ENCODE assay signal across 11 mouse cellular contexts in genomic region chr9:32730656-32731590, GRCm38 (mm10).
A peak's percentile ranks its signal among the peaks of the same experiment; 100 is the strongest.
DNase-seq lines count a peak whose midpoint lies in the region; ATAC-seq and TF ChIP-seq lines count a peak whose summit lies in the region.
"Had no signal": no experiment of that assay in that cellular context is flagged by ENCODE, and none has a peak within 500 bp of the region (broad histone marks: within the 10 kb centered on the region; RNA-seq: fewer than 3 reads in every experiment).

No protein-coding gene starts in this region.

- H3K9ac ChIP-seq in forebrain, postnatal 0 days, result no peak overlapping the region
- H3K9ac ChIP-seq: limb, embryonic 15.5 days had no signal

- peak; percentile 37 for DNase-seq in kidney, adult 2 months
- no peak for DNase-seq in kidney, adult 8-10 months
- DNase-seq in neural tube, embryonic 10.5 days (ENCODE audit: extremely low spot score, low spot score), result no peak
- no peak for DNase-seq in forebrain, postnatal 0 days
- DNase-seq: retina, postnatal 1 day had no signal

- H3K4me1 ChIP-seq in kidney, adult 2 months (ENCODE audit: control insufficient read depth, insufficient read depth, low read length), result peaks cover 4% of the 10 kb centered on the region; the same call in 1 of the 2 replicates
- peaks cover 32% of the 10 kb centered on the region for H3K4me1 ChIP-seq in brown adipose tissue, adult 24 weeks (ENCODE audit: control insufficient read depth, insufficient read depth, insufficient read length, low read length)
- H3K4me1 ChIP-seq in forebrain, postnatal 0 days (ENCODE audit: insufficient read depth), result no peaks in the 10 kb centered on the region
- H3K4me1 ChIP-seq: limb, embryonic 15.5 days had no signal

- H3K4me3 ChIP-seq in kidney, adult 2 months (ENCODE audit: insufficient read depth, low read depth, low read length), result no peak overlapping the region
- H3K4me3 ChIP-seq in brown adipose tissue, adult 24 weeks (ENCODE audit: insufficient read depth, low read depth, low read length), result no peak overlapping the region
- H3K4me3 ChIP-seq in forebrain, postnatal 0 days (ENCODE audit: low read depth, low read length), result no peak overlapping the region
- H3K4me3 ChIP-seq: limb, embryonic 15.5 days had no signal

- no peaks in the 10 kb centered on the region for H3K9me3 ChIP-seq in forebrain, postnatal 0 days (ENCODE audit: low read length)
- H3K9me3 ChIP-seq: limb, embryonic 15.5 days had no signal

- TF ChIP-seq POLR2A in kidney, adult 2 months (IDR thresholded peaks at IDR 0.05; ENCODE audit: low read depth, low read length), result no peak

- H3K36me3 ChIP-seq in kidney, adult 2 months (ENCODE audit: control insufficient read depth, insufficient read depth, low read length), result no peaks in the 10 kb centered on the region
- H3K36me3 ChIP-seq in forebrain, postnatal 0 days (ENCODE audit: insufficient read depth), result no peaks in the 10 kb centered on the region
- H3K36me3 ChIP-seq: G1E had no signal

- no peak overlapping the region; the same call in 1 of the 2 replicates for H3K27ac ChIP-seq in kidney, adult 2 months (ENCODE audit: insufficient read depth, low read depth, low read length)
- H3K27ac ChIP-seq in brown adipose tissue, adult 24 weeks (replicated peaks; ENCODE audit: low read depth, low read length), result peak overlapping the region; percentile 79
- no peak overlapping the region for H3K27ac ChIP-seq in forebrain, postnatal 0 days (ENCODE audit: low read depth, low read length)
- H3K27ac ChIP-seq: limb, embryonic 15.5 days had no signal

- TF ChIP-seq CTCF in kidney, adult 2 months (conservative IDR thresholded peaks at IDR 0.05; ENCODE audit: insufficient read depth, insufficient read length, low read depth, low read length), result no peak
- no peak for TF ChIP-seq CTCF in forebrain, postnatal 0 days (IDR thresholded peaks at IDR 0.05; ENCODE audit: low read depth)

- 61% methylated on average over 13 of the region's 13 CpGs for WGBS in kidney, adult 2 months
- 87% methylated on average over 13 of the region's 13 CpGs for WGBS in forebrain, postnatal 0 days

- H3K27me3 ChIP-seq in kidney, adult 2 months (replicated peaks; ENCODE audit: control insufficient read depth, insufficient read depth, low read length), result no peaks in the 10 kb centered on the region
- no peaks in the 10 kb centered on the region for H3K27me3 ChIP-seq in forebrain, postnatal 0 days (ENCODE audit: insufficient read depth, low read length)
- H3K27me3 ChIP-seq: limb, embryonic 15.5 days had no signal

- no peak overlapping the region for H3K4me2 ChIP-seq in forebrain, postnatal 0 days (ENCODE audit: low read depth)
- H3K4me2 ChIP-seq: limb, embryonic 15.5 days had no signal

- peak; percentile 1 for ATAC-seq in CD4-positive, CD25-positive, alpha-beta regulatory T cell, adult 4 months
- 0 out of 2 replicates have a peak, but pooled peaks have one; percentile 10 for ATAC-seq in monocyte, adult 5-6 weeks (replicated peaks; ENCODE audit: insufficient number of reproducible peaks, low FRiP score, low TSS enrichment, poor library complexity, severe bottlenecking)
- ATAC-seq in forebrain, postnatal 0 days, result no peak
- ATAC-seq: hindbrain, embryonic 16.5 days had no signal
